Mouse (Mus musculus): ENCODE data around the gene Cysrt1.

- TF ChIP-seq CTCF (IDR thresholded peaks at IDR 0.05; ENCODE audit: control insufficient read depth, insufficient read depth, low read length) = no peak
- TF ChIP-seq POLR2A (IDR thresholded peaks at IDR 0.05; ENCODE audit: borderline replicate concordance, control insufficient read depth, low read depth, low read length) = peak; percentile 88; the same call in 1 of the 2 replicates
Observed at GRCm38 (mm10) chr2:25211121-25211670, 31.1 kb downstream of the Cysrt1 start, which contains the start of gene Nelfb.
